26 mouse cellular contexts compared by ENCODE assay signal in the genomic region with DNA sequence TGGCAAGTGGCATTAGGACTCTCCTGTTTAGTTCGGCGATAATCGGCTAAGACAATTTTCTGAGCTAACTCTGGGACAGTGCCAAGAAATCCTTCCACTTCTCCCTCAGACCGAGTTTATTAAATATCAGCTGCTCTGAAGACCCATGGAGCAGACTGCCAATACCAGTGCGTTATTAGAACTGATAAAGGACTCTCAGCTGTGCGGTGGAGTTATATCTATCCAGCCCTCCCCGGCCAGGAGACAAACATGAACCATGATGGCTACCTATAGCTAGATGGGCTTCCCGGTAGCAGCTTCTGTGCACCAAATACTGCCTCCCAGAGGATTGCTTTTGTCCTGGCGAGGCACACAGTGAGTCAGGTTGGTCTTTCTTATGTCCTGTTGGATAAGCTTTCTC.
DNase-seq lines count a peak whose midpoint lies in the region; ATAC-seq and TF ChIP-seq lines count a peak whose summit lies in the region.
"Had no signal": no experiment of that assay in that cellular context is flagged by ENCODE, and none has a peak within 500 bp of the region (broad histone marks: within the 10 kb centered on the region; RNA-seq: fewer than 3 reads in every experiment).

No protein-coding gene starts in this region.

- H3K9ac ChIP-seq in hindbrain, postnatal 0 days (replicated peaks; ENCODE audit: low read length), result no peak overlapping the region
- H3K9ac ChIP-seq in hindbrain, embryonic 13.5 days, result no peak overlapping the region
- no peak overlapping the region for H3K9ac ChIP-seq in midbrain, postnatal 0 days (replicated peaks; ENCODE audit: low read length, poor library complexity, severe bottlenecking)
- H3K9ac ChIP-seq in midbrain, embryonic 14.5 days (replicated peaks; ENCODE audit: low read length), result no peak overlapping the region
- H3K9ac ChIP-seq: forebrain, embryonic 13.5 days; heart, embryonic 13.5 days; intestine, embryonic 15.5 days; limb, embryonic 12.5 days; liver, embryonic 12.5 days; midbrain, embryonic 13.5 days had no signal

- 52% methylated on average over 9 of the region's 9 CpGs for WGBS in hindbrain, postnatal 0 days
- WGBS in hindbrain, embryonic 13.5 days, result 78% methylated on average over 9 of the region's 9 CpGs
- WGBS in midbrain, postnatal 0 days, result 75% methylated on average over 9 of the region's 9 CpGs
- WGBS in midbrain, embryonic 14.5 days, result 82% methylated on average over 9 of the region's 9 CpGs

- H3K27ac ChIP-seq in hindbrain, postnatal 0 days, result no peak overlapping the region
- no peak overlapping the region for H3K27ac ChIP-seq in hindbrain, embryonic 13.5 days
- H3K27ac ChIP-seq in midbrain, postnatal 0 days (ENCODE audit: low read depth, low read length), result no peak overlapping the region
- no peak overlapping the region for H3K27ac ChIP-seq in midbrain, embryonic 14.5 days (replicated peaks; ENCODE audit: low read depth, low read length)
- H3K27ac ChIP-seq: forebrain, embryonic 13.5 days; heart, embryonic 13.5 days; hindbrain, embryonic 10.5 days; intestine, embryonic 15.5 days; limb, embryonic 12.5 days; liver, embryonic 12.5 days; midbrain, embryonic 13.5 days had no signal

- no peaks in the 10 kb centered on the region for H3K9me3 ChIP-seq in hindbrain, postnatal 0 days (ENCODE audit: low read length)
- 0 out of 2 replicates have a peak, but pooled peaks cover 3% of the 10 kb centered on the region for H3K9me3 ChIP-seq in hindbrain, embryonic 13.5 days
- no peaks in the 10 kb centered on the region for H3K9me3 ChIP-seq in midbrain, postnatal 0 days (ENCODE audit: low read length)
- H3K9me3 ChIP-seq in midbrain, embryonic 14.5 days (ENCODE audit: control insufficient read depth, low read length), result no peaks in the 10 kb centered on the region
- H3K9me3 ChIP-seq: forebrain, embryonic 13.5 days; intestine, embryonic 15.5 days; limb, embryonic 12.5 days; liver, embryonic 12.5 days; megakaryocyte, embryonic 14.5 days; midbrain, embryonic 13.5 days had no signal

- no peak overlapping the region for H3K4me2 ChIP-seq in hindbrain, postnatal 0 days (ENCODE audit: low read depth, low read length)
- no peak overlapping the region for H3K4me2 ChIP-seq in hindbrain, embryonic 13.5 days
- H3K4me2 ChIP-seq in midbrain, postnatal 0 days (ENCODE audit: low read depth, low read length, poor library complexity, severe bottlenecking), result no peak overlapping the region
- H3K4me2 ChIP-seq in midbrain, embryonic 14.5 days (ENCODE audit: low read length), result no peak overlapping the region
- H3K4me2 ChIP-seq: forebrain, embryonic 13.5 days; heart, embryonic 13.5 days; intestine, embryonic 15.5 days; limb, embryonic 12.5 days; liver, embryonic 12.5 days; midbrain, embryonic 13.5 days had no signal

- no peak overlapping the region for H3K4me3 ChIP-seq in hindbrain, postnatal 0 days (ENCODE audit: low read length)
- H3K4me3 ChIP-seq in hindbrain, embryonic 13.5 days, result no peak overlapping the region
- H3K4me3 ChIP-seq in midbrain, postnatal 0 days (ENCODE audit: low read depth, low read length), result no peak overlapping the region
- no peak overlapping the region for H3K4me3 ChIP-seq in midbrain, embryonic 14.5 days (replicated peaks; ENCODE audit: low read depth, low read length)
- H3K4me3 ChIP-seq: forebrain, embryonic 13.5 days; heart, embryonic 13.5 days; hindbrain, embryonic 10.5 days; intestine, embryonic 15.5 days; limb, embryonic 12.5 days; liver, embryonic 12.5 days; megakaryocyte, embryonic 14.5 days; midbrain, embryonic 13.5 days had no signal

- no peaks in the 10 kb centered on the region for H3K36me3 ChIP-seq in hindbrain, postnatal 0 days (ENCODE audit: insufficient read depth, low read length)
- no peaks in the 10 kb centered on the region for H3K36me3 ChIP-seq in hindbrain, embryonic 13.5 days
- no peaks in the 10 kb centered on the region for H3K36me3 ChIP-seq in midbrain, postnatal 0 days (ENCODE audit: insufficient read depth, low read length)
- H3K36me3 ChIP-seq in midbrain, embryonic 14.5 days (ENCODE audit: control insufficient read depth, insufficient read depth, low read length), result no peaks in the 10 kb centered on the region
- H3K36me3 ChIP-seq: heart, embryonic 13.5 days; hindbrain, embryonic 10.5 days; intestine, embryonic 15.5 days; limb, embryonic 12.5 days; liver, embryonic 12.5 days; midbrain, embryonic 13.5 days had no signal

- peak; percentile 26 for DNase-seq in hindbrain, postnatal 0 days (ENCODE audit: low spot score)
- peak; percentile 22 for DNase-seq in midbrain, postnatal 0 days (ENCODE audit: low spot score)
- no peak for DNase-seq in midbrain, embryonic 14.5 days
- DNase-seq in MN1 (ENCODE audit: low spot score), result peak; percentile 44
- DNase-seq in yolk sac, embryonic 10.5 days (ENCODE audit: low spot score), result no peak
- DNase-seq in right cerebral cortex, postnatal 14 days, result no peak
- DNase-seq: adrenal gland, postnatal 36 days; B cell, adult 2 months; cerebellum, adult 2 months; cerebellum, postnatal 14 days; heart, postnatal 10 days; kidney, adult 9 months; kidney, postnatal 14 days; layer of hippocampus, adult 9-11 months; lung, adult 18-20 months had no signal

- no peaks in the 10 kb centered on the region for H3K4me1 ChIP-seq in hindbrain, postnatal 0 days (ENCODE audit: insufficient read depth, low read length)
- no peaks in the 10 kb centered on the region for H3K4me1 ChIP-seq in hindbrain, embryonic 13.5 days (replicated peaks)
- no peaks in the 10 kb centered on the region for H3K4me1 ChIP-seq in midbrain, postnatal 0 days (ENCODE audit: insufficient read depth, low read length)
- H3K4me1 ChIP-seq in midbrain, embryonic 14.5 days (ENCODE audit: control insufficient read depth, insufficient read depth, low read length), result no peaks in the 10 kb centered on the region
- H3K4me1 ChIP-seq: forebrain, embryonic 13.5 days; hindbrain, embryonic 10.5 days; midbrain, embryonic 13.5 days had no signal

- no peak for ATAC-seq in hindbrain, postnatal 0 days
- no peak for ATAC-seq in hindbrain, embryonic 13.5 days (ENCODE audit: low FRiP score)
- no peak for ATAC-seq in midbrain, postnatal 0 days (ENCODE audit: low FRiP score)
- no peak for ATAC-seq in midbrain, embryonic 14.5 days (ENCODE audit: low FRiP score, low TSS enrichment)
- ATAC-seq in megakaryocyte-erythroid progenitor cell, adult 5-6 weeks (replicated peaks; ENCODE audit: low FRiP score, low TSS enrichment, poor library complexity, severe bottlenecking), result peak; percentile 51; the same call in 1 of the 2 replicates
- ATAC-seq: forebrain, embryonic 13.5 days; hindbrain, embryonic 16.5 days; intestine, embryonic 15.5 days; liver, embryonic 12.5 days; midbrain, embryonic 13.5 days had no signal

- TF ChIP-seq CTCF in hindbrain, postnatal 0 days (IDR thresholded peaks at IDR 0.05; ENCODE audit: low read depth), result no peak
- TF ChIP-seq CTCF in midbrain, postnatal 0 days (IDR thresholded peaks at IDR 0.05), result no peak

- H3K27me3 ChIP-seq in hindbrain, postnatal 0 days (ENCODE audit: insufficient read depth, low read length), result no peaks in the 10 kb centered on the region
- H3K27me3 ChIP-seq in hindbrain, embryonic 13.5 days, result no peaks in the 10 kb centered on the region
- no peaks in the 10 kb centered on the region for H3K27me3 ChIP-seq in midbrain, postnatal 0 days (ENCODE audit: insufficient read depth, low read length)
- no peaks in the 10 kb centered on the region for H3K27me3 ChIP-seq in midbrain, embryonic 14.5 days (ENCODE audit: control insufficient read depth, insufficient read depth, low read length)
- H3K27me3 ChIP-seq: forebrain, embryonic 13.5 days; heart, embryonic 13.5 days; intestine, embryonic 15.5 days; limb, embryonic 12.5 days; liver, embryonic 12.5 days; midbrain, embryonic 13.5 days had no signal

Comparison
In these comparisons a context has a peak if more than half of its experiments do, and no peak if none do; other contexts are left out.
1. DNase-seq: peak in hindbrain, postnatal 0 days (single experiment), midbrain, postnatal 0 days (single experiment) and MN1 (single experiment); none in midbrain, embryonic 14.5 days (single experiment), yolk sac, embryonic 10.5 days (single experiment) and right cerebral cortex, postnatal 14 days (single experiment).